14 mouse cellular contexts compared by ENCODE assay signal in the genomic region with DNA sequence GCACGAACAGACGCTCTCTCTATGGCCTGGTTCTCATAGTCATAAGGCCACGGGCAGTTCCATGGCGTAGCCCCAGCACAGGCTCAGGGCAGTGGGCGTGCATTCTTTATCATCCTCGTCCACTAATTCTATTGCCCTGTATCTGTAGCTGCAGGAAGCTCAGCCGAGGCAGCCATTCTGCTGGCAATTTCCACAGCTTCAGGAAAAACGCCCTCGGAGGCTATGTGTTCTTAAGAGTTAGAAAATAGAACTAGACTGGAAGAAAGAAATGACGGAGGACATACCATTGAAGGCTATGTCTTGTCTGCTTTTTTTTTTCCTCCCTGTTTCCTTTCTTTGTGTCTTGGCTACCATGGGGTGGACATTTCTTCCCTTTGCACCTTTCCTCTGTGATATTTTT.
DNase-seq lines count a peak whose midpoint lies in the region.
"Had no signal": no experiment of that assay in that cellular context is flagged by ENCODE, and none has a peak within 500 bp of the region (broad histone marks: within the 10 kb centered on the region; RNA-seq: fewer than 3 reads in every experiment).

No protein-coding gene starts in this region.

- DNase-seq in frontal cortex, postnatal 36 days (ENCODE audit: low spot score in 2 of 2), result peak; percentile 2 to 12
- DNase-seq in frontal cortex, postnatal 25 days (ENCODE audit: low spot score in 2 of 2), result no peak
- peak; percentile 8 for DNase-seq in right cerebral cortex, adult 18-20 months
- no peak for DNase-seq in right cerebral cortex, postnatal 4 days
- peak; percentile 21 for DNase-seq in telencephalon, adult 2 months (ENCODE audit: low read depth, low spot score)
- DNase-seq in left cerebral cortex, postnatal 4 days, result no peak
- DNase-seq: adrenal gland, adult 2 months; adrenal gland, postnatal 10 days; adrenal gland, postnatal 25 days; cerebellum, adult 11-12 months; cerebellum, adult 2 months; cerebellum, adult 9-10 months; cerebellum, postnatal 10 days; cerebellum, postnatal 25 days had no signal

- intact Hi-C loops in left cerebral cortex, postnatal 4 days (cut with DNase I), result no loop called here

Comparison
In these comparisons a context has a peak if more than half of its experiments do, and no peak if none do; other contexts are left out.
1. DNase-seq: peak in frontal cortex, postnatal 36 days (2 of 2), right cerebral cortex, adult 18-20 months (single experiment) and telencephalon, adult 2 months (single experiment); none in frontal cortex, postnatal 25 days (0 of 2), right cerebral cortex, postnatal 4 days (single experiment) and left cerebral cortex, postnatal 4 days (single experiment).